Mouse (Mus musculus) ES-E14 (cell line): Measurements from ENCODE around the gene Pdgfa. TPM values are rescaled to one million over a fixed set of nuclear protein-coding genes. Genes with fewer than 3 reads are reported as not detected.
A peak's percentile ranks its signal among the peaks of the same experiment; 100 is the strongest.

Experiments used
- DNase-seq: peaks from one replicate; pipeline ENCODE4 v3.0.0-alpha.2; 2013; ENCODE audit warnings: low read depth, low spot score
- H3K27ac ChIP-seq: 2 replicates; pipeline ENCODE4 v1.5.1; 2012; ENCODE audit warnings: low read depth, mild to moderate bottlenecking, low read length, moderate library complexity, mixed read lengths; ENCODE audit not compliant: poor library complexity, insufficient read depth, severe bottlenecking
- H3K36me3 ChIP-seq: 2 replicates; pipeline ENCODE4 v1.6.1; 2012; ENCODE audit warnings: mild to moderate bottlenecking, low read length, moderate library complexity, mixed read lengths; ENCODE audit not compliant: control insufficient read depth, poor library complexity, insufficient read depth, severe bottlenecking
- H3K4me1 ChIP-seq, 2 experiments: fragments of 150-350 bp in 1 of 2; sonication (generic) in 1 of 2; 2 replicates each; pipeline ENCODE4 v1.6.1; 2012; ENCODE audit warnings: low read length in 2 of 2, mild to moderate bottlenecking in 1 of 2, mixed read lengths in 1 of 2; ENCODE audit not compliant: control insufficient read depth in 2 of 2, insufficient read depth in 2 of 2, poor library complexity in 1 of 2
- H3K4me3 ChIP-seq, 2 experiments: fragments of 150-350 bp in 1 of 2; sonication (generic) in 1 of 2; 2 replicates each; pipeline ENCODE4 v1.5.1; 2012; ENCODE audit warnings: low read length in 2 of 2, low read depth in 1 of 2, mild to moderate bottlenecking in 1 of 2, mixed read lengths in 1 of 2; ENCODE audit not compliant: insufficient read depth in 1 of 2, poor library complexity in 1 of 2, severe bottlenecking in 1 of 2
- H3K9ac ChIP-seq: 2 replicates; pipeline ENCODE4 v1.6.1; 2012; ENCODE audit warnings: low read depth, mild to moderate bottlenecking, low read length, mixed read lengths; ENCODE audit not compliant: poor library complexity, insufficient read depth, severe bottlenecking
- H3K9me3 ChIP-seq: fragments of 150-350 bp; sonication (generic); 2 replicates; pipeline ENCODE4 v1.6.1; 2012; ENCODE audit warnings: low read depth, mild to moderate bottlenecking, low read length; ENCODE audit not compliant: control insufficient read depth, insufficient read depth
- CHD2 ChIP-seq: IDR thresholded peaks from 2 replicates; pipeline ENCODE4 v1.6.1; 2014; ENCODE audit warnings: mild to moderate bottlenecking, low read depth, low read length, inconsistent platforms
- HCFC1 ChIP-seq: IDR thresholded peaks from 2 replicates; pipeline ENCODE4 v1.6.1; 2012; ENCODE audit warnings: low read length, inconsistent platforms, borderline replicate concordance; ENCODE audit not compliant: insufficient read depth
- MAFK ChIP-seq: IDR thresholded peaks from 2 replicates; pipeline ENCODE4 v1.6.1; 2014; ENCODE audit warnings: mild to moderate bottlenecking, low read depth, low read length, inconsistent platforms; ENCODE audit not compliant: insufficient read depth
- ZC3H11A ChIP-seq: IDR thresholded peaks from 2 replicates; pipeline ENCODE4 v1.6.1; 2012; ENCODE audit warnings: low read depth, mild to moderate bottlenecking, inconsistent platforms, low read length, borderline replicate concordance
- ZNF384 ChIP-seq: IDR thresholded peaks from 2 replicates; pipeline ENCODE4 v1.6.1; 2012; ENCODE audit warnings: low read depth, low read length, inconsistent platforms
- in situ Hi-C, 2 experiments: fragments of 600-800 bp; cut with MboI; formaldehyde crosslinking; loops; one replicate each; pipeline ENCODE4 v1.15.1; 2025; ENCODE audit warnings: low sequenced_read_pairs in 2 of 2, inconsistent platforms in 1 of 2; ENCODE audit not compliant: unreplicated experiment in 2 of 2
- total RNA-seq: library from RNA; depleted of rRNA; stranded (reverse); fragments of 300-350 nt; gene quantifications from 2 replicates; pipeline ENCODE4 v1.2.3, GENCODE M21; 2012

Gene Pdgfa
- total RNA-seq, 1 experiment = 81.5 TPM

- Histone ChIP-seq H3K36me3 (peaks cover 13% of the 10 kb centered on the region), H3K4me3 (peak overlapping the region; percentile 69 to 94), H3K27ac (no peak overlapping the region; the same call in 1 of the 2 replicates), H3K9me3 (no peaks in the 10 kb centered on the region), H3K9ac (peak overlapping the region; percentile 81), H3K4me1 (peaks cover 5 to 32% of the 10 kb centered on the region in 2 experiments)
- in situ Hi-C loops = loop anchor here in 1 of 2 experiments (10.0 kb wide), 1 partner anchor 911 kb away; the partner anchor contains the start of gene Elfn1
- TF ChIP-seq HCFC1 (no peak), CHD2 (no peak), ZC3H11A (no peak), ZNF384 (no peak), MAFK (no peak)
- DNase-seq = no peak
Observed at GRCm38 (mm10) chr5:138994108-138994785, 2.9 kb downstream of the Pdgfa start.

- H3K9ac ChIP-seq = peak overlapping the region; percentile 81
- no peak for TF ChIP-seq ZNF384
- TF ChIP-seq MAFK = no peak
- DNase-seq = no peak
- H3K4me1 ChIP-seq = peaks cover 5 to 32% of the 10 kb centered on the region in 2 experiments
- peak overlapping the region; percentile 69 to 94 for H3K4me3 ChIP-seq
- peaks cover 18% of the 10 kb centered on the region for H3K36me3 ChIP-seq
- H3K9me3 ChIP-seq = no peaks in the 10 kb centered on the region
- in situ Hi-C loops = loop anchor here in 1 of 2 experiments (10.0 kb wide), 1 partner anchor 911 kb away; the partner anchor contains the start of gene Elfn1
- no peak overlapping the region; the same call in 1 of the 2 replicates for H3K27ac ChIP-seq
Observed at GRCm38 (mm10) chr5:138993371-138994107, 3.6 kb downstream of the Pdgfa start.

GRCm38 (mm10) chr5:138992611-138993370 is 4.4 kb downstream of the Pdgfa start:
- peak overlapping the region; percentile 81 for H3K9ac ChIP-seq
- H3K4me3 ChIP-seq = peak overlapping the region; percentile 69 to 94
- TF ChIP-seq HCFC1 = no peak
- TF ChIP-seq CHD2 = no peak
- TF ChIP-seq MAFK = 0 out of 2 replicates have a peak, but pooled peaks have one; percentile 6
- TF ChIP-seq ZNF384 = no peak
- no peak for TF ChIP-seq ZC3H11A
- in situ Hi-C loops = loop anchor here in 1 of 2 experiments (10.0 kb wide), 1 partner anchor 912 kb away; the partner anchor contains the start of gene Elfn1
- peaks cover 5 to 27% of the 10 kb centered on the region in 2 experiments for H3K4me1 ChIP-seq
- H3K27ac ChIP-seq = peak overlapping the region; percentile 25; the same call in 1 of the 2 replicates
- no peak for DNase-seq
- H3K9me3 ChIP-seq = no peaks in the 10 kb centered on the region
- peaks cover 25% of the 10 kb centered on the region for H3K36me3 ChIP-seq

GRCm38 (mm10) chr5:138991734-138992133 is 5.4 kb downstream of the Pdgfa start:
- Histone ChIP-seq H3K9me3 (no peaks in the 10 kb centered on the region), H3K4me1 (peaks cover 5 to 23% of the 10 kb centered on the region in 2 experiments), H3K9ac (peak overlapping the region; percentile 22; the same call in 1 of the 2 replicates), H3K36me3 (peaks cover 35% of the 10 kb centered on the region), H3K27ac (peak overlapping the region; percentile 22; the same call in 1 of the 2 replicates), H3K4me3 (peak overlapping the region in 1 of 2 experiments; percentile 94; a peak in 2 of 4 replicates)
- in situ Hi-C loops = loop anchor here in 1 of 2 experiments (10.0 kb wide), 1 partner anchor 913 kb away; the partner anchor contains the start of gene Elfn1
- DNase-seq = peak; percentile 95
- no peak for TF ChIP-seq MAFK
- no peak for TF ChIP-seq ZC3H11A
- no peak for TF ChIP-seq HCFC1
- TF ChIP-seq CHD2 = no peak
- no peak for TF ChIP-seq ZNF384
